Mouse (Mus musculus): ENCODE measurements around the gene Thbs4. TPM values are rescaled to one million over a fixed set of nuclear protein-coding genes. Genes with fewer than 3 reads are reported as not detected.
A peak's percentile ranks its signal among the peaks of the same experiment; 100 is the strongest.

Gene Thbs4
- polyA plus RNA-seq, 1 experiment from 2014 or later = 2.2 TPM

- no peak overlapping the region for H3K27ac ChIP-seq
- H3K4me3 ChIP-seq = no peak overlapping the region
- H3K9ac ChIP-seq = no peak overlapping the region
- H3K36me3 ChIP-seq (replicated peaks) = no peaks in the 10 kb centered on the region
- H3K9me3 ChIP-seq = no peaks in the 10 kb centered on the region
- 73% methylated on average over 7 of the region's 7 CpGs for WGBS
- H3K4me2 ChIP-seq = no peak overlapping the region
- no peaks in the 10 kb centered on the region for H3K4me1 ChIP-seq
- no peaks in the 10 kb centered on the region for H3K27me3 ChIP-seq (replicated peaks)
- ATAC-seq (replicated peaks) = no peak
Measured at GRCm38 (mm10) chr13:92755036-92755435, 39.6 kb downstream of the Thbs4 start.

DNA sequence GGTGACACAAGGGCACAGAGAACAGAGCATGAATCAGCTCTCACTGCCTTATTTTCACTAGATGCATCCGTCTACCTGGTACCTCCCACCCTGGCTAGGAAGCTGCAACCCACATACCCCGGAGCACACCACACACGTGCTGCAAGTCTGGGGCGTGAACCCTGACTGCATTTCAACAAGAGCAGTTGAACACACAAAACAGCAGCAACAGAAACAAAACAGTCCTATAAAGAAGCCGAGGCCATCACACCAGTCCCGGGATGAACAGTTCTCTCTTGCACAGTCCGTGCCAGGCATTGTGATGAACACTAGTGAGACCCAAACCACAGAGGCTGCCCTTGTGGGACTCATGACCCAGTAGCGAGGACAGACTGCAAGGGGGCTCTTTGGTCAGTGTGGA, 40.9 kb downstream of the Thbs4 start:
- no peak overlapping the region for H3K4me2 ChIP-seq
- no peak overlapping the region for H3K27ac ChIP-seq
- ATAC-seq (replicated peaks) = no peak
- WGBS = 90% methylated on average over 8 of the region's 8 CpGs
- H3K9ac ChIP-seq = no peak overlapping the region
- H3K4me1 ChIP-seq = no peaks in the 10 kb centered on the region
- H3K36me3 ChIP-seq (replicated peaks) = no peaks in the 10 kb centered on the region
- H3K27me3 ChIP-seq (replicated peaks) = no peaks in the 10 kb centered on the region
- no peaks in the 10 kb centered on the region for H3K9me3 ChIP-seq
- H3K4me3 ChIP-seq = no peak overlapping the region

- 57% methylated on average over 21 of the region's 21 CpGs for WGBS
- peak; percentile 87 for ATAC-seq (replicated peaks)
- H3K4me1 ChIP-seq = no peaks in the 10 kb centered on the region
- H3K9me3 ChIP-seq = no peaks in the 10 kb centered on the region
- no peaks in the 10 kb centered on the region for H3K36me3 ChIP-seq (replicated peaks)
- peak overlapping the region; percentile 68 for H3K27ac ChIP-seq
- no peaks in the 10 kb centered on the region for H3K27me3 ChIP-seq (replicated peaks)
- H3K4me3 ChIP-seq = no peak overlapping the region
- H3K9ac ChIP-seq = no peak overlapping the region
- H3K4me2 ChIP-seq = no peak overlapping the region
Measured at GRCm38 (mm10) chr13:92751726-92752565, 42.7 kb downstream of the Thbs4 start.

GRCm38 (mm10) chr13:92750976-92751518, 43.6 kb downstream of the Thbs4 start:
- Histone ChIP-seq H3K9me3 (no peaks in the 10 kb centered on the region), H3K27ac (0 out of 2 replicates have a peak overlapping the region, but pooled peaks have one; percentile 12), H3K4me1 (no peaks in the 10 kb centered on the region), H3K36me3 (replicated peaks) (no peaks in the 10 kb centered on the region), H3K9ac (no peak overlapping the region), H3K4me3 (no peak overlapping the region), H3K27me3 (replicated peaks) (no peaks in the 10 kb centered on the region), H3K4me2 (peak overlapping the region; percentile 26)
- WGBS = 19% methylated on average over 7 of the region's 7 CpGs
- peak; percentile 88 for ATAC-seq (replicated peaks)

DNA sequence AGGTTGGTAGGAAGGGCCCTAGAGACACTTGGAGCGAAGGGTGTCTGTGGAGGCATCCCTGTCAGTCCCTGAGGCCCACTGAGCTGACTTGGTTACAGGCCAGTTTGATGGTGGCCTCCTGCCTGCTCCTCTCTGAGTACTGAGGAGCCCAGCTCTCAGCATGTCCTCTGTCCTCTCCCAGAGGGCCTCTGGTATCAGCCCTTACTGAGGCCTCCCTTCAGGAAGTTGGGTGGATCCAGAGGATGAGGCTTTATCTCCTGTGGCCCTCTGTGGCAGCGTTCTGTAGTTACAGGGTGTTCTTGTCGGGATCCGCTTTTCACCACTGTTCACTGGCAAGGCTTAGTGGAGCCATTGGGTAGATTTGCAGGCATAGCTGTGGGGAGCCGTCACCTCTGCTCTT, 51.3 kb downstream of the Thbs4 start:
- Histone ChIP-seq H3K4me2 (no peak overlapping the region), H3K27ac (no peak overlapping the region), H3K4me1 (no peaks in the 10 kb centered on the region), H3K36me3 (replicated peaks) (no peaks in the 10 kb centered on the region), H3K9ac (no peak overlapping the region), H3K4me3 (no peak overlapping the region), H3K9me3 (no peaks in the 10 kb centered on the region), H3K27me3 (replicated peaks) (no peaks in the 10 kb centered on the region)
- WGBS = 73% methylated on average over 5 of the region's 5 CpGs
- ATAC-seq (replicated peaks) = no peak

- Histone ChIP-seq H3K36me3 (replicated peaks) (no peaks in the 10 kb centered on the region), H3K9me3 (no peaks in the 10 kb centered on the region), H3K27me3 (replicated peaks) (no peaks in the 10 kb centered on the region), H3K27ac (no peak overlapping the region), H3K4me2 (no peak overlapping the region), H3K9ac (no peak overlapping the region), H3K4me1 (no peaks in the 10 kb centered on the region), H3K4me3 (no peak overlapping the region)
- 83% methylated on average over 4 of the region's 4 CpGs for WGBS
- ATAC-seq (replicated peaks) = no peak
Measured at GRCm38 (mm10) chr13:92742886-92743285, 51.7 kb downstream of the Thbs4 start.

DNA sequence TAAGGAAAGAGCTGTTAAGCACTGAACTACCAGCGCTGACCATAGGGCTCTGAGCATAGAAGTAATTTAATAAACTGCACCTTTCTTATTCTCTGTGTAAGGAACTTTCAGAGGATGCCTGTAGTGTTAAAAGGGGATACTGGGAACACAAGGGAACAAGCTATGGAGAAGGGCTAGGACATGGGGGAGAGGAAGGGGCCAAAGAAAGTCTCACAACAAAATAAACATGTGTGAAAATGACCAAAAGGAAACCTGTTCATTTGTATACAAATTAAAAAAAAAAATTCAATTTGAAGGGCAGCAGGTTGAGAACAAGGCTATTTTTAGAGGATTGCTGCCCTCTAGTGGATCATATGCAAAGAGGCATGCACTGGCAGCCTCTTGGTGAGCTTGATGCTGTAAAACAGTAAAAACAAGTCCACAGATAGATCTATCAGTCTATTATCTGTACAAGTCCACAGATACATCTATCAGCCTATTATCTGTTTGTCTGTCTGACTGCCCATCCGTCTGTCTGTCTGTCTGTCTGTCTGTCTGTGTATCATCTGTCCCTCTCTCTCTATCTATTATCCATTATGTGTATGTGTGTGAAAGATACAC, 53.8 kb downstream of the Thbs4 start:
- Histone ChIP-seq H3K27ac (no peak overlapping the region), H3K4me2 (no peak overlapping the region), H3K9ac (no peak overlapping the region), H3K27me3 (replicated peaks) (no peaks in the 10 kb centered on the region), H3K9me3 (no peaks in the 10 kb centered on the region), H3K4me3 (no peak overlapping the region), H3K36me3 (replicated peaks) (no peaks in the 10 kb centered on the region), H3K4me1 (0 out of 2 replicates have a peak, but pooled peaks cover 3% of the 10 kb centered on the region)
- peak; percentile 76 for ATAC-seq (replicated peaks)
- 7% methylated on average over 2 of the region's 2 CpGs for WGBS

DNA sequence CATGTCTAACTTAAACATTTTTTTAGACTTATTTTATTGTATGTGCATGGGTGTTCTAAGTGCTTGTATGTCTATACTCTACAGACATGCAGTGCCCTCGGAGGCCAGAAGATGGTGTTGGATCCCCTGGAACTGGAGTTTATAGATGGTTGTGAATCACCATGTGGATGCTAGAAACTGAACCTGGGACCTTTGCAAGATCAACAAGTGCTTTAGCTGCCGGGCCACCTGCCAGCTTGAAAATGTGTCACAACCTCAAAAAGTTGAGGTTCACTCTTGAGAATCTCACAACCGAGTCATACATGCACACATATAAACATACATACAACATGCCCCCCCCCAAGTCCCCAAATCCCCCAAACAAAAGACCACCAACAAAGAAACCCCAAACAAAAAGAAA, 54.8 kb downstream of the Thbs4 start:
- no peaks in the 10 kb centered on the region for H3K27me3 ChIP-seq (replicated peaks)
- H3K4me2 ChIP-seq = no peak overlapping the region
- WGBS = 91% methylated on average over 3 of the region's 3 CpGs
- H3K27ac ChIP-seq = no peak overlapping the region
- H3K4me1 ChIP-seq = 0 out of 2 replicates have a peak, but pooled peaks cover 3% of the 10 kb centered on the region
- no peak overlapping the region for H3K9ac ChIP-seq
- no peak for ATAC-seq (replicated peaks)
- H3K36me3 ChIP-seq (replicated peaks) = no peaks in the 10 kb centered on the region
- H3K4me3 ChIP-seq = no peak overlapping the region
- no peaks in the 10 kb centered on the region for H3K9me3 ChIP-seq

DNA sequence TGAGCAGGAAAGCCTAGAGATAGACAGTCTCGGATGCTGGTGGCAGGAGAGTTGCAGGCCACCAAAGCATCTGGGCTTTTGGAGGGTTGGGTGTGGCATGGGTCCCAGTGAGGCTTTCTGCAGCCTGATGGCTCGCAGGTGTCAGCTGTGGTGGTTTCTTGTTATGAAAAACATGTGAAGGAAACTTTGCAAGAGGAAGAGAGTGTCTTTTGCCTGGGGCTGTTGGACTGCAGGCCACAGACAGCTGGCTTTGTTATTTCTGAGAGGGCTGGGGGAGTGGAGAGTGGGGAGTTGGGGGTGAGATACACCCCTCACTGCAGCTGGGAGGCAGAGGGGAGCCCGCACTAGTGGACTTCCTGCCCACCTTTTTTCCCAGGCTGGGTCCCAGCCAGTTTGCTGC, 55.8 kb downstream of the Thbs4 start:
- no peak for ATAC-seq (replicated peaks)
- H3K9me3 ChIP-seq = no peaks in the 10 kb centered on the region
- H3K9ac ChIP-seq = no peak overlapping the region
- no peak overlapping the region for H3K4me2 ChIP-seq
- H3K27me3 ChIP-seq (replicated peaks) = no peaks in the 10 kb centered on the region
- H3K36me3 ChIP-seq (replicated peaks) = no peaks in the 10 kb centered on the region
- no peak overlapping the region for H3K27ac ChIP-seq
- no peak overlapping the region for H3K4me3 ChIP-seq
- 91% methylated on average over 3 of the region's 3 CpGs for WGBS
- H3K4me1 ChIP-seq = 0 out of 2 replicates have a peak, but pooled peaks cover 3% of the 10 kb centered on the region

GRCm38 (mm10) chr13:92736516-92737300, 57.9 kb downstream of the Thbs4 start:
- H3K4me3 ChIP-seq = no peak overlapping the region
- no peaks in the 10 kb centered on the region for H3K36me3 ChIP-seq (replicated peaks)
- 0 out of 2 replicates have a peak, but pooled peaks cover 3% of the 10 kb centered on the region for H3K4me1 ChIP-seq
- H3K4me2 ChIP-seq = no peak overlapping the region
- H3K9me3 ChIP-seq = no peaks in the 10 kb centered on the region
- 34% methylated on average over 11 of the region's 11 CpGs for WGBS
- no peak overlapping the region for H3K9ac ChIP-seq
- no peak overlapping the region for H3K27ac ChIP-seq
- no peaks in the 10 kb centered on the region for H3K27me3 ChIP-seq (replicated peaks)
- ATAC-seq (replicated peaks) = peak; percentile 48

DNA sequence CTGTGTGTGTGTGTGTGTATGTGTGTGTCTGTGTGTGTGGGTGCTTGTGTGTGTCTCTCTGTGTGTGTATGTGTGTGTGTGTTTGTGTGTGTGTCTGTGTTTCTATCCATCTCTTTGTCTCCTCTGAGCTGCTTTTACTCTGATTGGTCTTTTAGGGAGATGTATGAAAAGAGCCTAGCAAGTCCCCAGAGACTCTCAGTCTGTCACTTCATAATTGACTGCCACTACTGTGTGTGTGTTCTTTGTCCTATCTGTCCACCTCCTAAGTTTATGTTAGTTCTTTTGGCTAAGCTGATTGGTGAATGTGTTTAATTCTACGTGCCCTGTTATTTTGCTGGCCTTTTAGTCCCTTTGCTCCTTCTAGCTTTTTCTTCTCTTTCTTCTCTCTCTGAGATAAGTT, 58.9 kb downstream of the Thbs4 start:
- WGBS = 44% methylated on average over 1 of the region's 1 CpGs
- H3K4me1 ChIP-seq = 0 out of 2 replicates have a peak, but pooled peaks cover 3% of the 10 kb centered on the region
- no peaks in the 10 kb centered on the region for H3K36me3 ChIP-seq (replicated peaks)
- no peaks in the 10 kb centered on the region for H3K9me3 ChIP-seq
- H3K4me2 ChIP-seq = no peak overlapping the region
- H3K27ac ChIP-seq = no peak overlapping the region
- no peak overlapping the region for H3K9ac ChIP-seq
- H3K27me3 ChIP-seq (replicated peaks) = no peaks in the 10 kb centered on the region
- no peak overlapping the region for H3K4me3 ChIP-seq
- ATAC-seq (replicated peaks) = no peak

- WGBS = 78% methylated on average over 11 of the region's 11 CpGs
- Histone ChIP-seq H3K9ac (no peak overlapping the region), H3K4me1 (0 out of 2 replicates have a peak, but pooled peaks cover 3% of the 10 kb centered on the region), H3K4me2 (no peak overlapping the region), H3K4me3 (no peak overlapping the region), H3K36me3 (replicated peaks) (no peaks in the 10 kb centered on the region), H3K27me3 (replicated peaks) (no peaks in the 10 kb centered on the region), H3K9me3 (no peaks in the 10 kb centered on the region), H3K27ac (no peak overlapping the region)
- peak; percentile 53 for ATAC-seq (replicated peaks)
Measured at GRCm38 (mm10) chr13:92733741-92734140, 60.9 kb downstream of the Thbs4 start.

All from midbrain, embryonic 15.5 days (tissue).